Mouse (Mus musculus) megakaryocyte-erythroid progenitor cell, adult 5-6 weeks (primary cell): ENCODE results near the gene Adh6b. TPM values are rescaled to one million over a fixed set of nuclear protein-coding genes. Genes with fewer than 3 reads are reported as not detected.
"Not testable (repeated sequence)": the region's sequence is repeated elsewhere in the genome, so short reads cannot be mapped to it uniquely, and the experiment has no call there.

Experiments
- ATAC-seq: replicated peaks from 2 replicates; pipeline ENCODE4 v1.8.0; 2016; ENCODE audit warnings: mild to moderate bottlenecking, inconsistent platforms; ENCODE audit not compliant: severe bottlenecking, poor library complexity, low FRiP score, low TSS enrichment
- total RNA-seq, 2 experiments: library from RNA; stranded (forward) in 1 of 2; stranded (reverse) in 1 of 2; fragments of 200-1000, 215-1000 nt in 1 of 2; fragments of >200 nt in 1 of 2; fragmentation: Nextera tagmentation in 1 of 2; gene quantifications; 2 replicates each; pipeline ENCODE4 v1.2.3; 2014 to 2017

Gene Adh6b
- total RNA-seq, 2 experiments from 2014 or later = not detected

DNA sequence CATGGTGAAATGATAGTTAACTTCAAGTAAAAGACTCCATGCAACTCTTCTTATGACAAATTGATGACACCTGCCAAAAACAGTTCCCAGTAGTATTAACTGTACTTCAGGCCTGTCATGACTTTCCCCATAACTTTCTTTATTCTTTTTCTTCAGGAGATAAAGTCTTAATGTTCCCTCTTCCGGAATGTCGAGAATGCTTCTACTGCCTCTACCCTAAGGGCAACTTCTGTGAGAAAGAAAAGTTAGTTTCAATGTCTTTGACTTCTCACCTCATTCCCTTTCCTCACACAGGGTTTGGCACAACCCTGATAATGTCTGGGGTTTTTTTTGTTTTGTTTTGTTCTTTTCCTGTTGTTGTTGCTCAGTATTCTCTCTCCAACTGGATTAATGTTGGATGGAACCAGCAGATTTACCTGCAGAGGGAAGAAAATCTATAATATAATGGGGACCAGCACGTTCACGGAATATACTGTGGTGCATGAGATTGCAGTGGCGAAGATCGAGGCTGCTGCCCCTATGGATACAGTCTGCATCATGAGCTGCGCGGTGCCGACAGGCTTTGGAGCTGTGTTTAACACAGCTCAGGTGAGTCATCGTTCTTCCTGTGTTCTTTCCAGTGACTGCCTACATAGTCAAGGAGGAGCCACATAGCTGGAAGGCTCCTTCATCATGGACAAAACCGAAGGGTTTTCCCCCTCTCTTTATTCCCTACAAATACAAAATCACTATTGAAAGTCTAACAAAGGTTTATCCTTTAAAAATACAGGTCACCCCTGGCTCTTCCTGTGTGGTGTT lies 10.6 kb downstream of the Adh6b start:
- ATAC-seq = no peak

DNA sequence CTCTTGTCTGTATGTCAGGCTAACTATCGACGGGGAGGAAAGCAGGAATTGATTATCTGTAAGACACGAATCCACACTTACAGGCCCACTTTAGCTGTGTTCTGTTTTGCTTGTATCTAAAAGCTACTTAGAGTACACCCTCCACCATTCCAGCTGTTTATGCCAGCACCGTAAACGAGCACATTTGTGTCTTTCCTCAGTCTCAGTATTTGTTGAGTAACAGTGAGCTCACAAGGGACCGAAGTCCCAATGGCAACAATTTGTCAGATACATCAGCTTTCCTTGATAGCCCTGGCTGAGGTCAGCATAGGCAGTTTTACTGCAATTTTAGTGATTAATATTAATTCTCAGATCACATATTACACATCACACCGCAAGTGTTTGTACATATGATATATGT lies 17.3 kb downstream of the Adh6b start:
- ATAC-seq = no peak

DNA sequence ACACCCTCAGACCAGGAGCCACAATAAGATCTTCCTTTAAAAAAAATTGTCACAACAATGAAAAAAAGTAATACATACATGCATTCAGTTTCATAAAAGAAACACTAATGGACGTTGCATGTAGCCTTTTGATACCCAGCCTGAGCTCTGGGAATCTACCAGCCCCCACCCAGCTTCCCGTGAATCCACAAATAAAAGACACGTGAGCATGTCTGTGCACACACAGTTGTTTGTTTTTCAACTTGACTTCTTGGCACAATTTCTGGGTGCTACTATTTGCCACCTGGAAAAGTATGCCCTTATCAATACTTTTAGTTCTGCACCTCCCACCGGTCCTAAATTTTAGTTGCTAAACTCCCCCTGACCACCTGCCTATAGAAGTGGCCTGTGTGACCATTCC lies 19.1 kb downstream of the Adh6b start:
- no peak for ATAC-seq

DNA sequence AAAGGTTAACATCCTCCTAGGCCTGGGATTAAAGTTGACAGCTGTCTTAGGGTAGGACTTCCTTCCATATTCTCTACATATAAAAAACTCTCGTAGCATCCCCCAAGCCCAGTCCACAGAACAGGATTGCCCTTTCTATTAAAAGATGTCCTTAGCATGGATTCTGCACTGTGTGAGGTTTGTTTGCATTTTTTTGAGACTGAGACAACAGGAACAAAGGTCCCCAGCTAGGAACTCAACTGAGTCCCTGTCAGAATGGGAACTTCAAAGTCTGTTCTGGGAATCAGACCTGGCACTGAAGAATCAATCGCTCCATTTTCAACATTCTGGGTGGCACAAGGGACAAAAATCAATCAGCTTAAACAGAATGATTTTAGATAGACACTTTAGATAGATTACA lies 21.3 kb downstream of the Adh6b start:
- no peak for ATAC-seq

DNA sequence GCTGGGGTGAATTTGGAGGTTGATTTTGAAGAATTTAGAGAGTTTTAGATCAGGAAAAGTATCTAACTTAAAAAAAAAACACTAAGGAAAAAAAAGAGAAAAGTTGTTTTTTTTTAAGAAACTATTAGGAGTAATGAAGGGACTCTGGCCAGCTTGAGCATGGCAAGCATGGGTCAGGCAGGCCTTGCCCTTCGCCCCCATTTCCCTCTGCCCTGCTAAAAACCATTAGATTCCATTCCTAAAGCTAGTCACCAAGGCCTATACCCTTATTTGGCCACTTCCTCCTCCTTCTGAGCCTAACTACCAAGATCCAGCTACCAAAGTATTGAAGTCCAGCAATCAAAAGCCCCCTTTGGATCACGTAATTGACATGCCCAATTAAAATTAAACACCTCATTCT lies 24.6 kb downstream of the Adh6b start:
- ATAC-seq = no peak

DNA sequence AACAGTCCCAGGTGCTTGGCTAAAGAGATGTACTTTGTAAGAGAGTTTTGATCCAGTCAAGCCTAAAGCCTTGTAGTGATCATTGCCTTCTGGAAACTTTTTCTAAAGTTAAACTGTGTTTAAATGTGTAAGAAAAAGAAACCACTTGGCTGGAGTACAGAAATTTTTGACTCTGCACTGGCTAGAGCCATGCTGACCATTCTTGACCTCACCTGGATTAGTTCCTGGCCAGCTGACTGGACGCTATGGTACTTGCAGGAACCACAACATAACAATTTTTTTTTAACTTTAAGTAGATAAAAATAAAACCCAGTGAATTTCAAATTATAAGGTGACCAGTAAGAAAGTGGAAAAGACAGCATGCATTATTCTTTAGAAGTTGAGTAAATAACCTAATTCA lies 28.0 kb downstream of the Adh6b start:
- ATAC-seq = no peak

DNA sequence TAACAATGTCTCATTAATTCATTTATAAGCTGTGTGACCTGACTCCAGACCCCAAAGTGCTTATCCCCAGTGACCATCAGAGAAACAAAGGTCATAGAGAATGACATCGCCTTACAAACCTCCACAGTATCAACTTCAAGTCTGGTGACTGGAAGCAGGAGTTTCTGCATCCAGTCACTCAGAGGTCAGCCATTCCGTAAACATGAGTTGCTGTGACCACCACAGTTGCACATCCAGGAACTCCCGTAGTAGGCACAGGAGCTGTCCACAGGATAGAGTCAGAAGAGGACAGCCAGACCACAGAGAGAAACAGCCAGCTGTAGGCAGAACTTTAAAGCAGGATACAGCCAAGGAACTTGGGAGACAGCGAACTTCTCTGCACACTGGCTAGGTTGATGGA lies 28.7 kb downstream of the Adh6b start:
- not testable (repeated sequence) for ATAC-seq

DNA sequence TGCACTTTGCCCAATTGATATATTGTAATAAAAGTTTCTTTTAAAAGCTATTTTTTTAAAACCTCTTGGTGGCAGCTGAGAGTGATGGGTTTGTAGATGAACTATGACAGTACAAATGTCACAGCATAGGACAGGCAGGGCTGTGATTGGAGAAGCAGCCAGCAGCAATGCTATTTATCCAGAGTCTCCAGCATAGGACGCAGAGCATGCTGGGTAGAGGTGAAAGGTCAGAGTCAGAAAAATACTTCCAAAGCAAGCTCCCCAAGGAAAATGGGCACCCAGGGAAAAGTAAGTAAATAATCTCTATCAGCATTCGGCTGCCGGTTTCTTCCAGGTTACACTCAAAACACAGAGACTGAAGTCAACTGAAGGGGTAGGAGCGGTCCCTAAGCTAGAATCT lies 32.3 kb downstream of the Adh6b start:
- no peak for ATAC-seq

DNA sequence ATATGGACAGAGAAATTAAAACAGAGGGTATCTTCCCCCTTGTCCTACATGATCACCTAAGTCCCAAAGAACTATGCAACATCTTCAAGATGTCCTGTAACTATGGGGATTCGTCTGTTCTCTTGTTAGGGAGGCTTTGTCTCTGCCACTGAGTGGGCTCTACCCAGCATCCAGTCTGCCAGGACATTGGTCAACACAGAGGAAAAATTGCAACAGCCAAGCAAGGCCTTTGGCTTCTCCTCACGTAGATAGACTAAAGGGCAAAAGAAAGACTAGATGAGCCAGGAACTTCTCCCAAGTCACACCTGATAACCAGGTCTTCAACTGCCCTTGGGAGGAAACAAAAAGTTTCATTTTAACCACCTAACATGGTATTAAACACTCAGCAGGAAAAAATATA lies 33.6 kb downstream of the Adh6b start:
- ATAC-seq = no peak

DNA sequence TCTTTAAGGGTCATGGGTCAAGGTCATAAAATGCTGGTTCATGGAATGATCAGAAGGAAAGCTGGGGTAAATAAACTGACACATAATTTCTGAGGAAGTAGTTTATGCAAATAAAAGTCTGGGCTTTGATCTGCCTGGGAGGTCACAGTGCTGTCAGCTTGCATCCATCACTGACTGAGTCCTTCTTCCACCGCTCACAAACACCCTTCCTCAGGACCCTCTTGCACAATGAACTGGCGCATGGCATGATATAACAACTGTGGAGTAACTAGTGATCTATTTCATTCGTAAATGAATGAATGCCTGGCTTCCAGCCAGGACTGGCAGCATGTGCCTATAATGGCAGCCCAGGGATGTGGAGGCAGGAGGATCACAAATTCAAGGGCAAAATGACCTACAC lies 39.6 kb downstream of the Adh6b start:
- no peak for ATAC-seq

DNA sequence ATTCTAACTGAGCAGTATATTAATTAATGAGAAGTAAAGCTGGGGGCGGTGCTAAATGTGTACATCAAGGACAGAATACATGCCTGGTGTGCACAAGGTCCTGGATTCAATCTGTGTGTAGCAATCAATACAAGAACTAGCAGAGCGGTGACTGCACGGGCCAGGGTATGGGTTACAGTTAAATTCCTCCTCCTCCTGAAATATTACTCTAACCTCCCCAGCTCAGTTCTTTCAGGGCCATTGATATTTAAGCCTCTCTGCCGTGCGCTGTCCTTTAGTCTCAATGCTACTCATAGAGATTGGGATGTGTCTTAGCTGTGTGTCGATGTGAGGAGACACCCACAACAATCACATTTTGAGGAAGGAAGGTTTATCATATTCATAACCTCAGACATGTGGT lies 45.6 kb downstream of the Adh6b start:
- no peak for ATAC-seq

DNA sequence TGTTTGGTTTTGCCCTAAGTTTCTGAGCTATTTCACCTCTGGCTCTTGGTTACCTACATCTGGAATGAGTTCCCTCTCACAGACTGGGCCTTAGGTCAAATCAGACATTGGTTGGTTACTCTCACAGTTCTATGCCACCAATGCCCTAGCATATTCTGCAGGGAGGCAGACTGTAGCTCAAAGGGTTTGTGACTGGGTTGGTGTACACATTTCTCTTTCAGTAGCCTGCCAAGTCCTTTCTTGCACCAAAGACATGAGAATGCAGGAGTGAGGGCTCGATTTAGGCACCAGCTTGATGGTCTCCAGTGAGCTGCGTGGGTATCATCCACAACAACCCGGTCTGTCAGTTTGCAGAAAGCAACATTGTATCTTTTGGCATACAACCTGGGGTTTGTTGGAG lies 63.3 kb downstream of the Adh6b start:
- no peak for ATAC-seq

DNA sequence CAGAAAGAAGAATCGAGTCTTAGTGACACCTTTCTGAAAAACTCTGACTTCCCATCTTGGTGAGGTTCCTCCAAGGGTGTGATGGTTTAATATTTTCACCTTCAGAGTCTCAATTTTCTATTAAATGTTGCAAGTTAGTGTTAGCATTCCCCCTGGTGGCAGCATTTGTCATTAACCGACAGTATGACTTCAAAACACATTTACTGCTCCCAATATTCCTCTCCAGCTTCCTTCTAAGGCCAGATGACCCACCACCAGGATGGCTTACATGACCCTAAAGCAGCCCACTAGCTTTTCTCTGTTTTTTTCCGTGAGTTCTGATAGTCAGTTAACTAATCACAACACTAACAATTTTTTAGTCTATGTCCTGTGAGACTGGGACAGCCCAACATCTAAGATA lies 63.8 kb downstream of the Adh6b start:
- no peak for ATAC-seq

DNA sequence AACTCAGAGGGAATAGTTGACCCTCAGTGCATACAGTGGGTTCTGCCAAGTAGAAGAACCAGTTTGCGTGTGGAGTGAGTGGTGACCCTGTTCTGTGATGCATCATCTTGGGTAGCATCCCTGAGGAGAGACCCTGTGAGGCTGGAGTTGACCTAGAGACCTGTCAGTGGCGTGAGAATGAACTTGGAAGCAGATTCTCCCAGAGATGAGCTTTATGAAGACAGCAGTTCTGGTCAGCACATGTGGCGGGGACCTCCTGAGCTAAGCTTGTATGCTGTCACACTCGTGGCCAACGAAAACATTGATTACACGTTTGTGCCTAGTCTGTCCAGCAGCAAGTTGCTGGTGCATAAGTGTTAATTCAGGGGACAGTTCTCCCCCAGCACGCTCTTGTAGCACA lies 64.3 kb downstream of the Adh6b start:
- ATAC-seq = no peak

DNA sequence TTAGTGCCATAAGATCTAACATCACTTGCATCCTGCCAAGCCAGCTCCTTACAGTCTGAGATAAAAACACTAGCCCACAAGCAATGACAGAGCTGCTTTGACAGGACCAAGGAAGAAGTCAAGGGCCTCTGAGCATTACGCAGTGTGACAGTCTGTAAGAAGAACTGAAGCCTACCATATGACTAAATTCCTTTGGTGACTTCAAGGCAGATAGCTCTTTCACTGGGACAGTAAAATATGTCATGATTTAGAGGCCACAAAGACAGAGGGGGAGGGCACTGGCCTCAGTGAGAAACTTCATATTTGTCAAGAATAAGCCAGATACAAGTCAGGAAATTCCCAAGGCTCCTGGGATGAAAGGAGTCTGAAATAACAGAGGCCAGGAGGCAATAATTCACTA lies 66.3 kb downstream of the Adh6b start:
- no peak for ATAC-seq

Other genes with a start within 250 kb of the Adh6b start
- gene Trmt10a, start 198.3 kb upstream of the Adh6b start, total RNA-seq (2014; fragmentation: Nextera tagmentation) = 4.4 and 7.3 TPM in 2 replicates
- gene Trmt10a, start 198.3 kb upstream of the Adh6b start, total RNA-seq (2017) = 8.5 and 30.6 TPM in 2 replicates
- 1.2 and 3.3 TPM in 2 replicates for gene Mttp, start 196.8 kb upstream of the Adh6b start, total RNA-seq (2014; fragmentation: Nextera tagmentation)
- gene Mttp, start 196.8 kb upstream of the Adh6b start, total RNA-seq (2017) = 2.7 and 3.4 TPM in 2 replicates
- not detected in 2 replicates for gene 4930579F01Rik, start 147.9 kb upstream of the Adh6b start, total RNA-seq (2014; fragmentation: Nextera tagmentation)
- not detected in 2 replicates for gene 4930579F01Rik, start 147.9 kb upstream of the Adh6b start, total RNA-seq (2017)
- not detected in 2 replicates for gene Adh7, start 124.0 kb upstream of the Adh6b start, total RNA-seq (2014; fragmentation: Nextera tagmentation)
- not detected in 2 replicates for gene Adh7, start 124.0 kb upstream of the Adh6b start, total RNA-seq (2017)
- not detected in 2 replicates for gene Adh1, start 80.8 kb upstream of the Adh6b start, total RNA-seq (2014; fragmentation: Nextera tagmentation)
- not detected in 2 replicates for gene Adh1, start 80.8 kb upstream of the Adh6b start, total RNA-seq (2017)
- not detected in 2 replicates for gene Adh6a, start 28.5 kb upstream of the Adh6b start, total RNA-seq (2014; fragmentation: Nextera tagmentation)
- gene Adh6a, start 28.5 kb upstream of the Adh6b start, total RNA-seq (2017) = not detected in 2 replicates
- gene Adh4, start 73.7 kb downstream of the Adh6b start, total RNA-seq (2014; fragmentation: Nextera tagmentation) = not detected in 2 replicates
- not detected in 2 replicates for gene Adh4, start 73.7 kb downstream of the Adh6b start, total RNA-seq (2017)
- 89.7 and 104 TPM in 2 replicates for gene Adh5, start 101.3 kb downstream of the Adh6b start, total RNA-seq (2014; fragmentation: Nextera tagmentation)
- 129 and 147 TPM in 2 replicates for gene Adh5, start 101.3 kb downstream of the Adh6b start, total RNA-seq (2017)
- gene Metap1, start 147.7 kb downstream of the Adh6b start, total RNA-seq (2014; fragmentation: Nextera tagmentation) = 65.1 and 68.0 TPM in 2 replicates
- 79.2 and 80.2 TPM in 2 replicates for gene Metap1, start 147.7 kb downstream of the Adh6b start, total RNA-seq (2017)
- 208 and 348 TPM in 2 replicates for gene Eif4e, start 184.4 kb downstream of the Adh6b start, total RNA-seq (2014; fragmentation: Nextera tagmentation)
- 215 and 277 TPM in 2 replicates for gene Eif4e, start 184.4 kb downstream of the Adh6b start, total RNA-seq (2017)